Comparison of ENCODE assay signal across 18 mouse cellular contexts in genomic region chr9:58721021-58721420, GRCm38 (mm10). TPM values are rescaled to one million over a fixed set of nuclear protein-coding genes. Genes with fewer than 3 reads are reported as not detected.
"Had no signal": no experiment of that assay in that cellular context is flagged by ENCODE, and none has a peak within 500 bp of the region (broad histone marks: within the 10 kb centered on the region; RNA-seq: fewer than 3 reads in every experiment).

No protein-coding gene starts in this region.

- H3K36me3 ChIP-seq: intestine, embryonic 15.5 days; lung, embryonic 15.5 days; midbrain, embryonic 12.5 days; neural tube, embryonic 13.5 days had no signal

- H3K4me1 ChIP-seq: intestine, embryonic 15.5 days; lung, embryonic 15.5 days; midbrain, embryonic 12.5 days; neural tube, embryonic 13.5 days had no signal

- H3K27me3 ChIP-seq: intestine, embryonic 15.5 days; lung, embryonic 15.5 days; midbrain, embryonic 12.5 days; neural tube, embryonic 13.5 days had no signal

- ATAC-seq: intestine, embryonic 15.5 days; midbrain, embryonic 16.5 days had no signal

- H3K27ac ChIP-seq: intestine, embryonic 15.5 days; liver, embryonic 14.5 days; lung, embryonic 15.5 days; midbrain, embryonic 12.5 days; neural tube, embryonic 13.5 days had no signal

- H3K9me3 ChIP-seq: intestine, embryonic 15.5 days; lung, embryonic 15.5 days; midbrain, embryonic 12.5 days; neural tube, embryonic 13.5 days had no signal

- H3K4me2 ChIP-seq: intestine, embryonic 15.5 days; lung, embryonic 15.5 days; midbrain, embryonic 12.5 days; neural tube, embryonic 13.5 days had no signal

- H3K9ac ChIP-seq: intestine, embryonic 15.5 days; liver, embryonic 14.5 days; lung, embryonic 15.5 days; midbrain, embryonic 12.5 days; neural tube, embryonic 13.5 days had no signal

- H3K4me3 ChIP-seq: intestine, embryonic 15.5 days; lung, embryonic 15.5 days; megakaryocyte, embryonic 14.5 days; midbrain, embryonic 12.5 days; myocyte; neural tube, embryonic 13.5 days had no signal

- DNase-seq: kidney, adult 18-20 months; kidney, postnatal 10 days; lung, adult 18-20 months; lung, postnatal 10 days; lung, postnatal 36 days; thymus, adult 18-20 months; thymus, postnatal 36 days had no signal

RNA-seq across cellular contexts. Expression of gene Rec114, which starts 22.7 kb away (rescaled TPM):
- total RNA-seq: left cerebral cortex, adult 8-10 months; left cerebral cortex, postnatal 14 days had no signal
- polyA plus RNA-seq: small intestine, adult 2 months had no signal
